Mouse (Mus musculus) ES-Bruce4 (cell line): ENCODE measurements around the gene Fbxo7. TPM values are rescaled to one million over a fixed set of nuclear protein-coding genes. Genes with fewer than 3 reads are reported as not detected.
A peak's percentile ranks its signal among the peaks of the same experiment; 100 is the strongest.
"Not testable (repeated sequence)": the region's sequence is repeated elsewhere in the genome, so short reads cannot be mapped to it uniquely, and the experiment has no call there.

Source experiments
- H3K27ac ChIP-seq: 2 replicates; pipeline ENCODE4 v1.5.1; 2012; ENCODE audit warnings: low read length, inconsistent platforms; ENCODE audit not compliant: insufficient read depth
- H3K27me3 ChIP-seq: 2 replicates; pipeline ENCODE4 v1.6.1; 2012; ENCODE audit warnings: mild to moderate bottlenecking, low read length, inconsistent platforms; ENCODE audit not compliant: control insufficient read depth, poor library complexity, insufficient read depth, severe bottlenecking
- H3K36me3 ChIP-seq: 2 replicates; pipeline ENCODE4 v1.6.1; 2012; ENCODE audit warnings: inconsistent platforms, mild to moderate bottlenecking, low read length, moderate library complexity; ENCODE audit not compliant: control insufficient read depth, poor library complexity, insufficient read depth, severe bottlenecking
- H3K4me1 ChIP-seq: one replicate; pipeline ENCODE4 v1.8.1; 2011; ENCODE audit warnings: low read length; ENCODE audit not compliant: control insufficient read depth, insufficient read depth
- H3K4me3 ChIP-seq: 2 replicates; pipeline ENCODE4 v1.5.1; 2011; ENCODE audit warnings: low read depth, mild to moderate bottlenecking, low read length
- H3K9ac ChIP-seq: 2 replicates; pipeline ENCODE4 v1.6.1; 2012; ENCODE audit warnings: low read depth, mild to moderate bottlenecking, inconsistent platforms; ENCODE audit not compliant: poor library complexity, severe bottlenecking
- H3K9me3 ChIP-seq: replicated peaks from 2 replicates; pipeline ENCODE4 v1.6.1; 2012; ENCODE audit warnings: mild to moderate bottlenecking, low read length, inconsistent platforms; ENCODE audit not compliant: control insufficient read depth, poor library complexity, insufficient read depth, severe bottlenecking
- CTCF ChIP-seq: IDR thresholded peaks from one replicate; pipeline ENCODE4 v1.8.1; 2011; ENCODE audit warnings: low read depth, low read length
- EP300 ChIP-seq: IDR thresholded peaks from 2 replicates; pipeline ENCODE4 v1.6.1; 2011; ENCODE audit warnings: low read depth, low read length; ENCODE audit not compliant: insufficient read depth
- POLR2A ChIP-seq: IDR thresholded peaks from one replicate; pipeline ENCODE4 v1.8.1; 2011; ENCODE audit warnings: low read length; ENCODE audit not compliant: insufficient read depth
- polyA plus RNA-seq: library from polyadenylated mRNA; stranded (reverse); fragments of >200 nt; gene quantifications from 2 replicates; pipeline ENCODE4 v1.2.4, GENCODE M21; 2011; ENCODE audit warnings: low read depth; ENCODE audit not compliant: missing spikeins, insufficient read depth, insufficient read length

The Fbxo7 gene
- polyA plus RNA-seq, 1 experiment, result 20.5 TPM

- H3K9ac ChIP-seq, result no peak overlapping the region
- no peaks in the 10 kb centered on the region for H3K27me3 ChIP-seq
- H3K9me3 ChIP-seq, result no peaks in the 10 kb centered on the region
- no peak for TF ChIP-seq CTCF
- no peak for TF ChIP-seq EP300
- no peak for TF ChIP-seq POLR2A
- peak overlapping the region; percentile 91; the same call in 1 of the 2 replicates for H3K27ac ChIP-seq
- no peaks in the 10 kb centered on the region for H3K36me3 ChIP-seq
- peaks cover 5% of the 10 kb centered on the region for H3K4me1 ChIP-seq
- no peak overlapping the region for H3K4me3 ChIP-seq
Observed at GRCm38 (mm10) chr10:86017781-86018180, 4.0 kb upstream of the Fbxo7 start.

GRCm38 (mm10) chr10:86018813-86019212, 3.0 kb upstream of the Fbxo7 start:
- Histone ChIP-seq H3K4me1 (peaks cover 6% of the 10 kb centered on the region), H3K9ac (no peak overlapping the region), H3K36me3 (no peaks in the 10 kb centered on the region), H3K9me3 (no peaks in the 10 kb centered on the region), H3K27me3 (no peaks in the 10 kb centered on the region), H3K27ac (peak overlapping the region; percentile 91), H3K4me3 (no peak overlapping the region)
- TF ChIP-seq EP300 (peak; percentile 84), CTCF (no peak), POLR2A (no peak)

- peak overlapping the region; percentile 86; the same call in 1 of the 2 replicates for H3K9ac ChIP-seq
- TF ChIP-seq POLR2A (no peak), CTCF (no peak), EP300 (no peak)
- peak overlapping the region; percentile 85 for H3K4me3 ChIP-seq
- H3K4me1 ChIP-seq, result peaks cover 6% of the 10 kb centered on the region
- peak overlapping the region; percentile 90 for H3K27ac ChIP-seq
- H3K36me3 ChIP-seq, result peaks cover 2% of the 10 kb centered on the region; the same call in 1 of the 2 replicates
- H3K9me3 ChIP-seq, result no peaks in the 10 kb centered on the region
- H3K27me3 ChIP-seq, result no peaks in the 10 kb centered on the region
Observed at GRCm38 (mm10) chr10:86021408-86021748, 394 bp upstream of the Fbxo7 start.

- no peaks in the 10 kb centered on the region for H3K27me3 ChIP-seq
- no peak for TF ChIP-seq CTCF
- TF ChIP-seq EP300, result no peak
- no peak for TF ChIP-seq POLR2A
- peak overlapping the region; percentile 34; the same call in 1 of the 2 replicates for H3K27ac ChIP-seq
- H3K9ac ChIP-seq, result peak overlapping the region; percentile 86
- peak overlapping the region; percentile 91 for H3K4me3 ChIP-seq
- peaks cover 2% of the 10 kb centered on the region; the same call in 1 of the 2 replicates for H3K36me3 ChIP-seq
- peaks cover 6% of the 10 kb centered on the region for H3K4me1 ChIP-seq
- no peaks in the 10 kb centered on the region for H3K9me3 ChIP-seq
Observed at GRCm38 (mm10) chr10:86022474-86022816, 673 bp downstream of the Fbxo7 start.

GRCm38 (mm10) chr10:86023149-86023548, 1.4 kb downstream of the Fbxo7 start:
- Histone ChIP-seq H3K27ac (no peak overlapping the region), H3K4me3 (peak overlapping the region; percentile 33; the same call in 1 of the 2 replicates)
- no peak for TF ChIP-seq EP300
- TF ChIP-seq CTCF, result no peak
- TF ChIP-seq POLR2A, result no peak

GRCm38 (mm10) chr10:86025906-86026305, 4.1 kb downstream of the Fbxo7 start:
- Histone ChIP-seq H3K4me1 (peaks cover 1% of the 10 kb centered on the region), H3K4me3 (no peak overlapping the region), H3K9ac (no peak overlapping the region), H3K36me3 (peaks cover 10% of the 10 kb centered on the region; the same call in 1 of the 2 replicates), H3K27ac (no peak overlapping the region), H3K27me3 (no peaks in the 10 kb centered on the region), H3K9me3 (no peaks in the 10 kb centered on the region)
- no peak for TF ChIP-seq POLR2A
- TF ChIP-seq EP300, result no peak
- TF ChIP-seq CTCF, result no peak

More at GRCm38 (mm10) chr10:86023149-86023548, 1.4 kb downstream of the Fbxo7 start:
- Histone ChIP-seq H3K9me3 (no peaks in the 10 kb centered on the region), H3K27me3 (no peaks in the 10 kb centered on the region), H3K9ac (no peak overlapping the region; the same call in 1 of the 2 replicates), H3K36me3 (peaks cover 5% of the 10 kb centered on the region; the same call in 1 of the 2 replicates), H3K4me1 (peaks cover 6% of the 10 kb centered on the region)

GRCm38 (mm10) chr10:86026354-86026753, 4.6 kb downstream of the Fbxo7 start:
- H3K36me3 ChIP-seq, result peaks cover 10% of the 10 kb centered on the region; the same call in 1 of the 2 replicates
- H3K27me3 ChIP-seq, result no peaks in the 10 kb centered on the region
- H3K4me1 ChIP-seq, result peaks cover 1% of the 10 kb centered on the region
- H3K4me3 ChIP-seq, result no peak overlapping the region
- TF ChIP-seq POLR2A, result no peak
- no peak for TF ChIP-seq CTCF
- TF ChIP-seq EP300, result no peak
- no peak overlapping the region for H3K9ac ChIP-seq
- no peak overlapping the region for H3K27ac ChIP-seq
- H3K9me3 ChIP-seq, result no peaks in the 10 kb centered on the region

- H3K4me3 ChIP-seq, H3K9me3 ChIP-seq, H3K9ac ChIP-seq, H3K27ac ChIP-seq, H3K27me3 ChIP-seq, H3K4me1 ChIP-seq: not testable (repeated sequence)
- H3K36me3 ChIP-seq, result peaks cover 10% of the 10 kb centered on the region
Observed at GRCm38 (mm10) chr10:86026807-86027206, 5.0 kb downstream of the Fbxo7 start.
